Mouse (Mus musculus): ENCODE data around the gene Adam29. TPM values are rescaled to one million over a fixed set of nuclear protein-coding genes. Genes with fewer than 3 reads are reported as not detected.

The Adam29 gene
- not detected in 2 replicates for polyA plus RNA-seq (2012; rRNA removed)

DNA sequence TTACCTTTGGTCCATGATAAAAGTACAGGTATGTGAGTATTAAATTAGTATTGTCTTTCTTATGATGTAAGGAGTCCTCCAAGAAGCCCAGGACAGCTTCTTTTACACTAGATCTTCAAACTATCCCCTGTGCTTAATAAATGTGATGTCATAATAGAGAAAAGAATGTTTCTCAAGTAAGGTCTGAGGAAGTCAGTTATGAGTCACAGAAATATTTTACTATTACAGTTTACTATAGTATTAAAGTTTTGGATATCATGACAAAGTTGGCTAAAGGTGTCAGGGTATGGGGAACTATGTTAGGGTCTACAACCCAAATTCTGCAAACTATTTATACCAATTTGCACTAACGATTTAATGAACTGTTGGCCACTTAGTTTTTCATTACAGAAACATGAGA is at the start of gene Adam29:
Adam29 (minus strand) TSS at position 101 of the 400 bp plus-strand sequence.
- no peak for DNase-seq (ENCODE audit: low read depth)

DNA sequence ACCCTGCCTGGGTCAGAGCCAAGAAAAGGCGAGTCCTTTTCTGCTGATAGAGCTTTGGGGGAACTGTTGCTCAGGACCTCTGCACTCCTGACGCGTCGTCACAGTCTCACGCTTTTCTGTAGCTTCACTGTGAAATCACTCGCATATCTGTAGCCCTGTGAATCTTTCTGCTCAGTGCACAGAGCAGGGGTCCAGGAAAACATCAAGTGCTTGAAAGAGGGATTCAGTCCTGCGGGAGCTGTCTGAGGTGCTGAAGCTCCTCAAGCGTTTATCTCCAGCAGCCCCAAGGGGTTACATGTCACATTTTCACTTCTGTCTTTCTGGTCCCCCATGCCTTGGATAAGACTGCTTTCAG is 33.8 kb upstream of the Adam29 start:
- DNase-seq (ENCODE audit: low read depth) = no peak

DNA sequence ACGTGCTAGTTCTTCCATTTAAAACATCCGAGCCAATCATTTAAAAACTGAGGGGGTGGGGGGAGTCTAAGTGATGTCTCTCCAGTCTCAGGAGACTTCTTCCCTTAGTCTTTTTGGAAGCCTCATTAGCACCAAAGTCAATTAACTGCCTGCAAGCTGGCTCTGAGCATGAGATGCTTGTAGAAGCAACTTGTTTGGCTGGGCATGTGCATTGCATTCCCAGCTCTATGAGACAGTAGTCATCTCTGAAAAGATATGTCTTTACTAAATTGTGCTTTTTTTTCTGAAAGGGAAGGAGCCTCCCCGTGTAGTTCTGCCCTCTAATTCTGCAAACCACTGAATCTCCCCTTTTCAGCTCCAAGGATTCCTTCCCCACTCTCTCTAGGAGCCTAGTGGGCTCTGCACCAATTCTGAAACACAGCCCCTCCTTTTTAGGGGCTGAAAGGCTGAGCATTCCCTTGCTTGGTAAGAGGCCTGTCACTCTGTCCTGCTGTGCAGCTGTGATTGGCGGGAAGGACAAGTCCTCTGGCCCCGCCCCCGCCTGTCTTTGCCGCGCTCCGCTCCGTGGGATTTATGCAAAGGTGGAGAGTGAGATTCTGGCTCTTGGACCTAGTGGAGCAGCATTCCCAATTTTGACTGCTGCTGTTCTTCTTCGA is 33.2 kb upstream of the Adam29 start, which contains the start of gene Glra3:
Glra3 (plus strand) TSS at position 591 of the 656 bp plus-strand sequence.
- no peak for DNase-seq (ENCODE audit: low read depth)

Other genes starting within 250 kb of the Adam29 start
- not detected in 2 replicates for gene Glra3, start 33.5 kb upstream of the Adam29 start, polyA plus RNA-seq (2012; rRNA removed)